ENCODE assay signal across 11 mouse cellular contexts in the genomic region with DNA sequence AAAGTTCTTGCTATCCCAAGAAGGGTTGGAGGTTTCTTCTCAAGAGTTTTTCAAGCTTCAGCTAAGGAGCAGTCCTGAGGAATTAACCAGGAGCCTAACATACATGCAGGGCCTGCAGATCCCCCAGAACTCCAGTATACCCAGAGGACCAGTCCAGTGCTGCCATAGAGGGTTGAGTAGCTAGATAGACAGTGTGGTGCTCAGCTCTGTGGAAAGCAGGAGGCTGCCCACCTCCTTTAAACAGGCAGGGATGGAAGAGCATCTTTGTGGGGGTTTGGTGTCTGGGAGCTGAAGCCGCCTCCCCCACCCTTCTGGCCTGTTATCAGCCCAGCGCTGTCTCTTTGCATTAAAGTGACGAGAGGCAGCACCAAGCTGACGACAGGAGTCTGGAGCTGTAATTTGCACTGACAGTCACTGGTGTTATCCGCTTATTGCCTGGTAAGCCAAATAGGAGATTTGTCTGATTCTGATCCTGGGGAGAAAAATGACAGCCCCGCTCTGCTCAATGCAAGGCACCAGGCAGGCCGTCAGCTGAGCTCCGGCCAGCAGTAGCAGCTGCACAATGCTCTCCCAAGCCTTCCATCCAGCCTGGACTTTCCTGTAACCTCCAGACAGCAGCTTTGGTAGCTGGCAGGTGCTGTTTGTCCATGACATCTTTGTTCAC. TPM values are rescaled to one million over a fixed set of nuclear protein-coding genes. Genes with fewer than 3 reads are reported as not detected.
DNase-seq lines count a peak whose midpoint lies in the region; ATAC-seq and TF ChIP-seq lines count a peak whose summit lies in the region.
"Had no signal": no experiment of that assay in that cellular context is flagged by ENCODE, and none has a peak within 500 bp of the region (broad histone marks: within the 10 kb centered on the region; RNA-seq: fewer than 3 reads in every experiment).

No protein-coding gene starts in this region.

- 0 out of 2 replicates have a peak overlapping the region, but pooled peaks have one; percentile 1 for H3K4me2 ChIP-seq in heart, embryonic 14.5 days (ENCODE audit: low read length)
- peak overlapping the region; percentile 22; the same call in 1 of the 2 replicates for H3K4me2 ChIP-seq in heart, embryonic 16.5 days (ENCODE audit: low read depth, low read length)
- H3K4me2 ChIP-seq: embryonic facial prominence, embryonic 13.5 days; limb, embryonic 12.5 days had no signal

- H3K36me3 ChIP-seq in heart, embryonic 14.5 days (ENCODE audit: control insufficient read depth, insufficient read depth, low read length): no peaks in the 10 kb centered on the region
- no peaks in the 10 kb centered on the region for H3K36me3 ChIP-seq in heart, embryonic 16.5 days (ENCODE audit: control insufficient read depth, insufficient read depth)
- H3K36me3 ChIP-seq in thymus, adult 2 months (ENCODE audit: control insufficient read depth, insufficient read depth, low read length): no peaks in the 10 kb centered on the region
- H3K36me3 ChIP-seq: embryonic facial prominence, embryonic 13.5 days; limb, embryonic 12.5 days had no signal

- H3K27ac ChIP-seq in heart, embryonic 14.5 days (replicated peaks in 1 of 2; ENCODE audit: control insufficient read depth in 1 of 2, insufficient read depth in 1 of 2, low read depth in 2 of 2, low read length in 2 of 2): peak overlapping the region; percentile 12 to 31; a peak in 1 of 4 replicates
- H3K27ac ChIP-seq in heart, embryonic 16.5 days (ENCODE audit: low read length): no peak overlapping the region
- no peak overlapping the region for H3K27ac ChIP-seq in thymus, adult 2 months (ENCODE audit: control insufficient read depth, insufficient read depth, low read length)
- H3K27ac ChIP-seq: embryonic facial prominence, embryonic 13.5 days; limb, embryonic 12.5 days had no signal

- no peak for TF ChIP-seq CTCF in thymus, adult 2 months (IDR thresholded peaks at IDR 0.05; ENCODE audit: borderline replicate concordance, control insufficient read depth, extremely low read depth, insufficient read depth, low read length, poor library complexity)

- H3K27me3 ChIP-seq in heart, embryonic 14.5 days (ENCODE audit: control insufficient read depth, insufficient read depth, low read length): no peaks in the 10 kb centered on the region; the same call in 1 of the 2 replicates
- no peaks in the 10 kb centered on the region for H3K27me3 ChIP-seq in heart, embryonic 16.5 days (ENCODE audit: control insufficient read depth, insufficient read depth, low read length)
- H3K27me3 ChIP-seq in thymus, adult 2 months (ENCODE audit: control insufficient read depth, insufficient read depth, low read length): no peaks in the 10 kb centered on the region
- H3K27me3 ChIP-seq: embryonic facial prominence, embryonic 13.5 days; limb, embryonic 12.5 days had no signal

- TF ChIP-seq POLR2A in thymus, adult 2 months (IDR thresholded peaks at IDR 0.05; ENCODE audit: control insufficient read depth, extremely low read depth, insufficient read depth, low read length, poor library complexity): no peak

- ATAC-seq in heart, embryonic 14.5 days (ENCODE audit: insufficient number of reproducible peaks, insufficient read depth, low FRiP score, low read depth): no peak
- peak; percentile 41 for ATAC-seq in heart, embryonic 16.5 days (replicated peaks; ENCODE audit: extremely low read depth, insufficient read depth, low FRiP score)
- no peak for ATAC-seq in erythroid progenitor cell, adult 5-6 weeks (replicated peaks; ENCODE audit: low FRiP score, poor library complexity, severe bottlenecking)

- WGBS in heart, embryonic 14.5 days: 15% methylated on average over 8 of the region's 8 CpGs
- WGBS in heart, embryonic 16.5 days: 25% methylated on average over 8 of the region's 8 CpGs
- 98% methylated on average over 8 of the region's 8 CpGs for WGBS in thymus, adult 2 months

- no peak for DNase-seq in heart, postnatal 25 days (ENCODE audit: low spot score)
- peak; percentile 88 to 90 for DNase-seq in cerebellum, postnatal 10 days
- DNase-seq in retina, postnatal 1 day: peak; percentile 93
- no peak for DNase-seq in thymus, adult 2 months
- no peak for DNase-seq in kidney, postnatal 14 days

- no peaks in the 10 kb centered on the region for H3K9me3 ChIP-seq in heart, embryonic 14.5 days (ENCODE audit: control insufficient read depth, low read length)
- H3K9me3 ChIP-seq in heart, embryonic 16.5 days (replicated peaks; ENCODE audit: control insufficient read depth, low read length): no peaks in the 10 kb centered on the region
- H3K9me3 ChIP-seq: embryonic facial prominence, embryonic 13.5 days; limb, embryonic 12.5 days had no signal

- peaks cover 16 to 28% of the 10 kb centered on the region in 2 experiments for H3K4me1 ChIP-seq in heart, embryonic 14.5 days (ENCODE audit: control insufficient read depth in 2 of 2, insufficient read depth in 2 of 2, low read length in 2 of 2)
- H3K4me1 ChIP-seq in heart, embryonic 16.5 days (ENCODE audit: control insufficient read depth, insufficient read depth, low read length): peaks cover 14% of the 10 kb centered on the region
- no peaks in the 10 kb centered on the region for H3K4me1 ChIP-seq in thymus, adult 2 months (replicated peaks; ENCODE audit: control insufficient read depth, insufficient read depth, low read length)

- no peak overlapping the region for H3K9ac ChIP-seq in heart, embryonic 14.5 days (ENCODE audit: low read length)
- H3K9ac ChIP-seq in heart, embryonic 16.5 days (ENCODE audit: low read length): peak overlapping the region; percentile 27; the same call in 1 of the 2 replicates
- H3K9ac ChIP-seq: embryonic facial prominence, embryonic 13.5 days; limb, embryonic 12.5 days had no signal

- no peak overlapping the region for H3K4me3 ChIP-seq in heart, embryonic 14.5 days (ENCODE audit: control insufficient read depth in 1 of 2, insufficient read depth in 1 of 2, low read depth in 1 of 2, low read length in 2 of 2)
- no peak overlapping the region for H3K4me3 ChIP-seq in heart, embryonic 16.5 days (ENCODE audit: low read length)
- H3K4me3 ChIP-seq in thymus, adult 2 months (ENCODE audit: control insufficient read depth, insufficient read depth, low read length): no peak overlapping the region
- H3K4me3 ChIP-seq: embryonic facial prominence, embryonic 13.5 days; limb, embryonic 12.5 days had no signal

- intact Hi-C loops in heart, postnatal 25 days (cut with DNase I): no loop called here

RNA-seq across cellular contexts. Expression of a gene that starts 51.2 kb away (rescaled TPM):
- polyA plus RNA-seq in heart, embryonic 14.5 days (2014; fragmentation: Nextera tagmentation; extraction: Ambion mirVana): 10.5 and 12.1 TPM in 2 replicates
- total RNA-seq in heart, postnatal 25 days (2021): 10 to 100 TPM; 12.1 to 13.1 TPM
- 12.5 and 13.0 TPM in 2 replicates for polyA plus RNA-seq in heart, embryonic 16.5 days (2015; fragmentation: Nextera tagmentation; extraction: Ambion mirVana)
- 15.2 and 19.3 TPM in 2 replicates for polyA plus RNA-seq in thymus, adult 2 months (2012; rRNA removed)
- total RNA-seq in erythroid progenitor cell, adult 5-6 weeks (2015; ENCODE audit: low replicate concordance): not detected in 2 replicates
- 0.64 TPM in 1 of 2 replicates, not detected in the other for total RNA-seq in erythroid progenitor cell, adult 5-6 weeks (2017; ENCODE audit: low replicate concordance)
- total RNA-seq: MEL had no signal

Comparison
In these comparisons a context has a peak if more than half of its experiments do, and no peak if none do; other contexts are left out.
1. H3K27ac ChIP-seq: peak in heart, embryonic 14.5 days (2 of 2); none in heart, embryonic 16.5 days (single experiment) and thymus, adult 2 months (single experiment).
2. DNase-seq: peak in cerebellum, postnatal 10 days (2 of 2) and retina, postnatal 1 day (single experiment); none in heart, postnatal 25 days (single experiment), thymus, adult 2 months (single experiment) and kidney, postnatal 14 days (single experiment).